Mouse (Mus musculus) spleen, postnatal 10 days (tissue): Measurements from ENCODE around the gene Ccdc172.

Experiments used
- DNase-seq, 2 experiments: peaks; one replicate each; pipeline ENCODE4 v3.0.0; 2021 to 2022; ENCODE audit warnings: low spot score in 2 of 2

The Ccdc172 gene

GRCm38 (mm10) chr19:58572429-58573071 lies 60.8 kb downstream of the Ccdc172 start:
- DNase-seq = no peak

DNA sequence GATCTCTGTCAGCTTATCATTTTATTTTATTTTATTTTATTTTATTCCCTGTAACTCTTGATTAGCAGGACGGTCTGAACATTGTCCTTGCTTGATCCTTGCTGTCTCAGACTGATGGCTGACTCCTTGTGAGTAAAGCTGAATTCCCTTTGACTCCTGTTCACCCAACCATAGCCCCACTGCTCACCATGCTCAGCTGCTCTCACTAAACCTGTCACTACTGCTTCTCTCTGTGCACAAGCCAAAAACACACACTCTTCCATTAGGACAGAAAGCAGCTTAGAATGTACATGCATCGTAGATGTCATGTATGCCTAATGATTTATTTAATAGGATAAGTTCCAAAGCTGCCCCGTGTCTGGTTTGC lies 61.3 kb downstream of the Ccdc172 start:
- no peak for DNase-seq

GRCm38 (mm10) chr19:58582018-58582417 lies 70.2 kb downstream of the Ccdc172 start:
- no peak for DNase-seq

- no peak for DNase-seq
Measured at GRCm38 (mm10) chr19:58582956-58583355, 71.2 kb downstream of the Ccdc172 start.

DNA sequence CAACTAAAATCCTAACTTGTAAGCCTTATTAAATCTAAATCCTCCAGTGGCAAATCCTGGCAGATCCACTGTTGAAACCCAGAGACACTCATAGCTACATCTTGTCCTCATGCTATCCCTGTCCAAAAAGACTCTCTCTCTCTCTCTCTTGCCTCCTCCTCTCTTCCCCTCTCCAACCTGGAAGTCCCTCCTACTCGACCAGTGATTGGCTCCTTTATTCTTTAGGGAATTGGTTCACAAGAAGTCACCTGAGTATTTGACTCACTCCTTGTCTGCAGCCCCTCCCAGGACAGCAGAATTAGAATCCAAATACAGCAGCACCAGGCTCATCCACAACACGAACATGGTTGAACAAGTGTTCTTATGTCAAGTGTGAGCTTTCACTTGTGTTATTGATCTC lies 74.3 kb downstream of the Ccdc172 start:
- DNase-seq = no peak

- no peak for DNase-seq
Measured at GRCm38 (mm10) chr19:58590251-58590936, 78.6 kb downstream of the Ccdc172 start.

DNA sequence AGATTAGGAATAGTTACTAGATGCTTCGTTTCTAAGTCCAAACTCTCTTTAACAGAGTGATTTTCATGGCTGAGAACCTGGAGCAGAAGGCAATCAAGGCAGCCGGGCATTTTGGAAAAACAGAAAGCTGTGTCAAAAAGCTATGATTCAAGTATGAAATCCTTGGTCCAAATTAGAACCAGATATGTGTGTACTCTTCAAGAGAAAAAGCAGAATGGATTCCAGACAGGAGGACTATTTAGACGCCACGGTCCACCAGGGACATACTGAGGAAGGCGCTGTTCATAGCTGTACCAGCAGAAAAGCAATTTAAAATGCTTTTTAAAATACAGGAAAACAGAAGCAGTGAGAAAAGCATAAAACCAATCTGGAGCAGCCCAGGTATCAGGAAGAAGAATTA lies 88.6 kb downstream of the Ccdc172 start:
- no peak for DNase-seq
